Mouse (Mus musculus) CH12.LX (cell line): ENCODE data around the gene Kdm7a. TPM values are rescaled to one million over a fixed set of nuclear protein-coding genes. Genes with fewer than 3 reads are reported as not detected.

Source experiments
- DNase-seq: peaks from one replicate; pipeline ENCODE4 v3.0.0-alpha.2; 2013; ENCODE audit errors: extremely low read depth
- H3K27ac ChIP-seq: 2 replicates; pipeline ENCODE4 v1.5.1; 2012; ENCODE audit warnings: low read depth, mild to moderate bottlenecking, control low read depth, moderate library complexity; ENCODE audit not compliant: insufficient read depth
- H3K27me3 ChIP-seq: replicated peaks from 2 replicates; pipeline ENCODE3; 2012; ENCODE audit warnings: inconsistent platforms
- H3K36me3 ChIP-seq, 2 experiments: replicated peaks in 1 of 2; 2 replicates each; pipeline versions ENCODE3 to v1.6.1; 2012; ENCODE audit warnings: inconsistent platforms in 1 of 2, low read length in 1 of 2, mild to moderate bottlenecking in 1 of 2, mixed read lengths in 1 of 2, moderate library complexity in 1 of 2; ENCODE audit not compliant: control insufficient read depth in 1 of 2, insufficient read depth in 1 of 2
- H3K4me1 ChIP-seq, 2 experiments: 2 replicates each; pipeline ENCODE4 v1.6.1; 2012; ENCODE audit warnings: inconsistent platforms in 1 of 2, moderate library complexity in 1 of 2; ENCODE audit not compliant: insufficient read depth in 2 of 2, control insufficient read depth in 1 of 2
- H3K4me2 ChIP-seq: 2 replicates; pipeline ENCODE4 v1.6.1; 2012; ENCODE audit warnings: low read depth, mild to moderate bottlenecking, control low read depth; ENCODE audit not compliant: poor library complexity, insufficient read depth, severe bottlenecking
- H3K4me3 ChIP-seq, 3 experiments: fragments of 150-350 bp in 1 of 3; sonication (generic) in 1 of 3; replicated peaks in 1 of 3; 2 replicates each; pipeline versions ENCODE3 to v1.5.1; 2011 to 2012; ENCODE audit warnings: low read depth in 2 of 3, low read length in 2 of 3, mild to moderate bottlenecking in 2 of 3, moderate library complexity in 2 of 3, control low read depth in 1 of 3, improper control_type of control experiment in 1 of 3, inconsistent platforms in 1 of 3, mixed read lengths in 1 of 3; ENCODE audit not compliant: poor library complexity in 1 of 3
- H3K79me2 ChIP-seq: replicated peaks from 2 replicates; pipeline ENCODE4 v1.6.1; 2012; ENCODE audit warnings: mild to moderate bottlenecking, moderate library complexity; ENCODE audit not compliant: control insufficient read depth, poor library complexity, insufficient read depth, severe bottlenecking; ENCODE audit errors: extremely low read depth
- H3K9ac ChIP-seq: 2 replicates; pipeline ENCODE4 v1.6.1; 2012; ENCODE audit warnings: low read depth, mild to moderate bottlenecking, control low read depth, moderate library complexity; ENCODE audit not compliant: insufficient read depth
- H3K9me3 ChIP-seq: replicated peaks from 2 replicates; pipeline ENCODE3; 2012; ENCODE audit warnings: low read length, inconsistent platforms, mixed read lengths
- ELF1 ChIP-seq: IDR thresholded peaks from 2 replicates; pipeline ENCODE4 v1.6.1; 2014; ENCODE audit warnings: low read depth, mild to moderate bottlenecking, inconsistent platforms, low read length, improper control_type of control experiment
- EP300 ChIP-seq: IDR thresholded peaks from 2 replicates; pipeline ENCODE4 v1.6.1; 2011; ENCODE audit warnings: low read length, improper control_type of control experiment
- GABPA ChIP-seq: IDR thresholded peaks from 2 replicates; pipeline ENCODE4 v1.6.1; 2012; ENCODE audit warnings: low read depth, low read length, improper control_type of control experiment, inconsistent platforms; ENCODE audit not compliant: insufficient replicate concordance
- IRF4 ChIP-seq: IDR thresholded peaks from 2 replicates; pipeline ENCODE4 v1.6.1; 2014; ENCODE audit warnings: low read depth, mild to moderate bottlenecking, inconsistent platforms, low read length, improper control_type of control experiment
- JUN ChIP-seq: IDR thresholded peaks from 2 replicates; pipeline ENCODE4 v1.6.1; 2011; ENCODE audit warnings: low read depth, mild to moderate bottlenecking, low read length, improper control_type of control experiment, moderate library complexity; ENCODE audit not compliant: insufficient read depth
- JUND ChIP-seq: conservative IDR thresholded peaks from 2 replicates; pipeline ENCODE4 v1.6.1; 2011; ENCODE audit warnings: low read depth, low read length, improper control_type of control experiment
- MAFK ChIP-seq: IDR thresholded peaks from 2 replicates; pipeline ENCODE4 v1.6.1; 2011; ENCODE audit warnings: low read length, improper control_type of control experiment; ENCODE audit not compliant: insufficient replicate concordance
- MEF2A ChIP-seq: IDR thresholded peaks from 2 replicates; pipeline ENCODE4 v1.6.1; 2014; ENCODE audit warnings: low read depth, mild to moderate bottlenecking, inconsistent platforms, low read length, improper control_type of control experiment, borderline replicate concordance
- MXI1 ChIP-seq: IDR thresholded peaks from 2 replicates; pipeline ENCODE4 v1.6.1; 2011; ENCODE audit warnings: mild to moderate bottlenecking, low read depth, low read length, improper control_type of control experiment
- MYC ChIP-seq: IDR thresholded peaks from 2 replicates; pipeline ENCODE4 v1.6.1; 2011; ENCODE audit warnings: low read depth, mild to moderate bottlenecking, improper control_type of control experiment, low read length
- NELFE ChIP-seq: IDR thresholded peaks from 2 replicates; pipeline ENCODE4 v1.6.1; 2011; ENCODE audit warnings: low read depth, low read length, improper control_type of control experiment
- NRF1 ChIP-seq: IDR thresholded peaks from 2 replicates; pipeline ENCODE4 v1.6.1; 2014; ENCODE audit warnings: low read depth, mild to moderate bottlenecking, inconsistent platforms, low read length, improper control_type of control experiment, moderate library complexity
- POLR2A ChIP-seq: IDR thresholded peaks from 2 replicates; pipeline ENCODE4 v1.6.1; 2011; ENCODE audit warnings: low read depth, mild to moderate bottlenecking, improper control_type of control experiment, low read length
- POLR2AphosphoS2 ChIP-seq: IDR thresholded peaks from 2 replicates; pipeline ENCODE4 v1.6.1; 2011; ENCODE audit warnings: low read depth, low read length, improper control_type of control experiment
- RAD21 ChIP-seq: IDR thresholded peaks from 2 replicates; pipeline ENCODE4 v1.6.1; 2011; ENCODE audit warnings: low read depth, mild to moderate bottlenecking, low read length, improper control_type of control experiment, moderate library complexity
- TBP ChIP-seq: conservative IDR thresholded peaks from 2 replicates; pipeline ENCODE4 v1.6.1; 2011; ENCODE audit warnings: low read depth, low read length, improper control_type of control experiment
- USF2 ChIP-seq: conservative IDR thresholded peaks from 2 replicates; pipeline ENCODE4 v1.6.1; 2011; ENCODE audit warnings: low read depth, low read length, improper control_type of control experiment
- ZNF384 ChIP-seq: IDR thresholded peaks from 2 replicates; pipeline ENCODE4 v1.6.1; 2012; ENCODE audit warnings: low read depth, low read length, improper control_type of control experiment, inconsistent platforms
- dilution Hi-C: fragments of 300-500 bp; cut with MboI; formaldehyde crosslinking; loops from 2 replicates; pipeline ENCODE4 v1.14.3; 2020; ENCODE audit warnings: low sequenced_read_pairs; ENCODE audit not compliant: extremely low pct_unique_long_range_greater_than_20kb, extremely low pct_ligation_motif_present
- in situ Hi-C: fragments of 300-500 bp; cut with MboI; formaldehyde crosslinking; loops from 3 replicates; pipeline ENCODE4 v1.14.3; 2019; ENCODE audit warnings: low sequenced_read_pairs, low pct_ligation_motif_present, low pct_unique_long_range_greater_than_20kb, mixed read lengths
- polyA plus RNA-seq: library from polyadenylated mRNA; unstranded; fragments of >175 nt; gene quantifications from 2 replicates; pipeline ENCODE4 v1.2.1, GENCODE M21; 2012; ENCODE audit warnings: low read depth; ENCODE audit not compliant: insufficient read length
- total RNA-seq, 2 experiments: library from RNA; depleted of rRNA; stranded (reverse); fragments of 300-350 nt in 1 of 2; fragments of >200 nt in 1 of 2; gene quantifications; 2 replicates each; pipeline ENCODE4 v1.2.3; 2012 to 2014

Kdm7a gene
- total and polyA plus RNA-seq, 3 experiments, result 1.6 to 2.1 (median 1.7) TPM

DNA sequence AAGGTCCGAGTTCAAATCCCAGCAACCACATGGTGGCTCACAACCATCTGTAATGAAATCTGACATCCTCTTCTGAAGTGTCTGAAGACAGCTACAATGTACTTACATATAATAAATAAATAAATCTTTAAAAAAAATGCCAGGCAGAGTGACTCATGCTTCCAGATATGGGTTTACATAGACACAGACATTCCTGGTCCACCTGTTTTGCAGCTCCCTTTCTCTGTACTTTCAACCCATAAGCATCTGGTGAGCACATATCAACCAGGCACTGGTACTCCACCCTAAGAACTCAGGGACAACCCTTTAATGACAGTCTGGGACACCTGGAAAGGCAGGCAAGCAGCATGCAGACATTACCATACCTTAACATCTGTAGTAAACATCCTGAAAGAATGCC, 91.2 kb downstream of the Kdm7a start:
- H3K9ac ChIP-seq, result no peak overlapping the region
- no peaks in the 10 kb centered on the region for H3K36me3 ChIP-seq
- in situ Hi-C loops (no loop called here), dilution Hi-C loops (no loop called here)
- DNase-seq, result no peak
- H3K9me3 ChIP-seq, result peaks cover 13% of the 10 kb centered on the region
- no peak overlapping the region for H3K4me3 ChIP-seq
- no peaks in the 10 kb centered on the region for H3K27me3 ChIP-seq
- no peak overlapping the region for H3K4me2 ChIP-seq
- no peak for TF ChIP-seq POLR2A
- no peak overlapping the region for H3K27ac ChIP-seq
- no peaks in the 10 kb centered on the region for H3K4me1 ChIP-seq
- no peaks in the 10 kb centered on the region for H3K79me2 ChIP-seq

DNA sequence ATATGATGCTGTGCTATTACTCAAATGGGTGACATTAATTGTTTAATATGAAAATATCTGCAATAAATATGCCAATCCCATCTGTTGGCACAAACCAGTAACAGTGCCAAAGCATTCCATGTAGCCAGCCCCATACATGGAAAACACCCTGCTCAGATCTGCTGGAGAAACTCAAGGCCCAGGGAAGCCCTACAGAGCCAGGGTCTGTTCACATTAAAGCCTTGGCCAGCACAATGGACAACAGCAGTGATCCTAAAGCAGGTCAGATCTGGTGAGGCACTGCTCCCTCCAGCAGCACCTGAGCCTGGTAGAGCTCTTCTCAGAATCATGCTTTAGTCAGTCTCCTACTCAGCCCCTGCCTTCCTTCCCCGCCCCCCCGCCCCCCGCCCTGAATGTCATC, 93.4 kb downstream of the Kdm7a start:
- Histone ChIP-seq H3K27ac (no peak overlapping the region), H3K9ac (no peak overlapping the region), H3K4me2 (no peak overlapping the region), H3K79me2 (no peaks in the 10 kb centered on the region), H3K36me3 (no peaks in the 10 kb centered on the region), H3K9me3 (peaks cover 7% of the 10 kb centered on the region), H3K4me1 (no peaks in the 10 kb centered on the region), H3K4me3 (no peak overlapping the region), H3K27me3 (no peaks in the 10 kb centered on the region)
- no peak for DNase-seq
- in situ Hi-C loops (no loop called here), dilution Hi-C loops (no loop called here)
- TF ChIP-seq MEF2A (no peak), MXI1 (no peak), POLR2AphosphoS2 (no peak), GABPA (no peak), ELF1 (no peak), ZNF384 (no peak), RAD21 (no peak), MYC (no peak), NELFE (no peak), MAFK (no peak), EP300 (no peak), TBP (no peak), USF2 (no peak), JUN (no peak), JUND (no peak), IRF4 (no peak), NRF1 (no peak)
